Mouse (Mus musculus) spleen, postnatal 10 days (tissue): ENCODE results near the gene Dusp10.

ENCODE experiments used
- DNase-seq, 2 experiments: peaks; one replicate each; pipeline ENCODE4 v3.0.0; 2021 to 2022; ENCODE audit warnings: low spot score in 2 of 2

Dusp10 gene

GRCm38 (mm10) chr1:184030070-184030802 lies 17.1 kb downstream of the Dusp10 start:
- DNase-seq = no peak

DNA sequence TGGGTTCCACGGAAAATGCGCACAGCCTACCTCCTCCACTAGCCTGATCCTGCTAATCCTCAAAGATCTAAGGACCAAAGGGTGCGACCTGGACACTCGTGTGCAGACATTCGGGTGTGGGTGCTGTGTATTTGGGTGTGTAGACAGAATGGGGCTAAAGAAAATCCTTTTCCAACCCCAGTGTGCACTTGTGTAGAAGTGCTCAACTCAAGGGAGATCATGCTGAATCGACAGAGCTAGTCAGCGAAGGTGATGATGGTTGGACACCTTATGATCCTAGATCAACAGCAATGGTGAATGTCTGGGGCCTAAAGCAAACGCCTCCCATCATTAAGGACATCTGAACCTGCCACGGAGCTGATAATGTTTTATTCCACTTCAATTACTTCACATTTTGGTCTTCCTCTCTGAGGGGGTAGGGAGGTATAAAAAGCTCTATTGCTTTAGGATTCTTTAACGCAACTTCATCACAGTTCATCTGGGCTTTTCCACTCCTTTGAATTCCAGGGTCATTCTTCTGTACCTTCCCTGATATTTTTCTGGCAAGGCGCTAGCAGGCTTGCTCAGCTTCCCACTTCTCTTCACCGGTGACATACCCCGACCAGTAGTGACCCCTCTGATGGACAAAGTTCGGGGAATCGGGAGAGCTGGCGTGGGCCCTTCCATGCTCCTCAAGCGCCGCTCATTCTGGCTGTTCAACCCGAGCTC lies 19.7 kb downstream of the Dusp10 start:
- DNase-seq = no peak

GRCm38 (mm10) chr1:184033390-184034010 lies 20.4 kb downstream of the Dusp10 start:
- DNase-seq = peak; percentile 77 to 78

DNA sequence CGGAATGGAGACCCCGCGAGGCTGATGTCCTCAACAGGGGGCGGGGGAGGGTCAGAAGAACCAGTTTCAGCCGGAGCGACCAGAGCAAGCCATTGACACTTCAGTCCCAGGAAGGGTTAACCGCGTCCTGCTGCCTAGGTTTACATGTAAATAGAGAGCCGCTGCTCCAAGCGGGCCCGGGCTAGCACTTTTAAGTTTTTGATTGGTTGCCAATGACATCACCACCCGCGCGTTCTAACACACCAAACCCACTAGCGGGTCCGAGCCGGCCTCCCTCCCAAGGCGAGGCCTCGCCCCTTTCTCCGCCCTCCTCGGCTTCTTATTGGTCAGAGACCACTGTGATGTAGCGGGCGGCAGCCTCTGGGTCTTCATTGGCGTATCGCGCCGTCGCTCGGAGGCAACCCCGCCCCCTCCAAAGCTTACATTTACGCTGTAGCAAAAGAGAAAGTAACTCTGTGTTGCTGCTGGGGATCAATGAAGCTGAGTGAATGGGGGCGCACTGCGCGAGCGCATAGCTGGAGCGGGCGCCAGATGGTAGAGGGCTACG lies 21.0 kb downstream of the Dusp10 start, which contains the start of gene 1700056E22Rik:
TSS of gene 1700056E22Rik (minus strand) at position 291 of the 547 bp plus-strand sequence.
- DNase-seq = peak; percentile 88 to 97

GRCm38 (mm10) chr1:184034741-184035181 lies 21.7 kb downstream of the Dusp10 start:
- DNase-seq = peak; percentile 36 to 37

GRCm38 (mm10) chr1:184035346-184035903 lies 22.3 kb downstream of the Dusp10 start:
- DNase-seq = no peak

GRCm38 (mm10) chr1:184037802-184038201 lies 24.7 kb downstream of the Dusp10 start:
- no peak for DNase-seq

DNA sequence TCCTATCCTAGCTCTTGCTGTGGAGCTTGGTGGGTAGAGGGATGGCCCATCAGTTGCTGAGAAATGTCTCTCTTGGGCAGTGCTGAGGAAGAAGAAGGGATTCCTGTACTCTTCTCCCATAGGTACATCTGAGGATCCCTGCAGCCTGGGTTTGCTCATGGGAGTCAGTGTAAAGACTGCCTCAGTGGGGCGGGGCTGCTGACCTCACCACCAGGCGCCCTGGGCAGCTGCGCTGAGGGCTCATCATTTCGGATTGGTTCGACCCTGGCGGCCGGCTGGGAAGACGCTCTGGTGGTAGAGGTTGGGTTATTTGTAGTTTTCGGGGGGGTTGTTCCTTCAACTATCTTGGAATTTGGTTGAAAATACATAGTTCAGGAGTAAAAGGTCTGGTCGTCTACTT lies 26.2 kb downstream of the Dusp10 start:
- no peak for DNase-seq

- no peak for DNase-seq
These were observed 27.1 kb downstream of the Dusp10 start for GRCm38 (mm10) chr1:184040181-184040580.

GRCm38 (mm10) chr1:184040906-184041305 lies 27.8 kb downstream of the Dusp10 start:
- no peak for DNase-seq

- no peak for DNase-seq
These were observed 28.9 kb downstream of the Dusp10 start for GRCm38 (mm10) chr1:184041778-184042573.

GRCm38 (mm10) chr1:184042745-184043144 lies 29.6 kb downstream of the Dusp10 start:
- DNase-seq = no peak

DNA sequence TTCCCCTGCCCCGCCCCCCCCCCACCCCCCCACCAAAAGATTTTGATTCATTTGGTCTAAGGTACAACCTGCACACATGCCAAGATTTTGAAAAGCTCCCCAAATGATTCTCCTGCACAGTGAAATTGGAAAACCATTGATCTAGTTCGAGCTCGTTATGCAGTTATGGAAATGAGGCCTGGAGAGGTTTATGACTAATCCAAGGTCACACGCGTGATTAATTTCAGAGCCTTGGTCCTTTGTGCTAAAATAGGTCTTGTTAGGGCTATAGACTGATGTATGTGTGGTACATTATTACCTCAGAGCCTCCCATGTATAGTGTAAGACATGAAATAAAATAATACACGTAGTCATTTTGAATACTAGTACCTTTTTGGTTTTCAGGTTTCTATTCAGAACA lies 30.3 kb downstream of the Dusp10 start:
- no peak for DNase-seq

DNA sequence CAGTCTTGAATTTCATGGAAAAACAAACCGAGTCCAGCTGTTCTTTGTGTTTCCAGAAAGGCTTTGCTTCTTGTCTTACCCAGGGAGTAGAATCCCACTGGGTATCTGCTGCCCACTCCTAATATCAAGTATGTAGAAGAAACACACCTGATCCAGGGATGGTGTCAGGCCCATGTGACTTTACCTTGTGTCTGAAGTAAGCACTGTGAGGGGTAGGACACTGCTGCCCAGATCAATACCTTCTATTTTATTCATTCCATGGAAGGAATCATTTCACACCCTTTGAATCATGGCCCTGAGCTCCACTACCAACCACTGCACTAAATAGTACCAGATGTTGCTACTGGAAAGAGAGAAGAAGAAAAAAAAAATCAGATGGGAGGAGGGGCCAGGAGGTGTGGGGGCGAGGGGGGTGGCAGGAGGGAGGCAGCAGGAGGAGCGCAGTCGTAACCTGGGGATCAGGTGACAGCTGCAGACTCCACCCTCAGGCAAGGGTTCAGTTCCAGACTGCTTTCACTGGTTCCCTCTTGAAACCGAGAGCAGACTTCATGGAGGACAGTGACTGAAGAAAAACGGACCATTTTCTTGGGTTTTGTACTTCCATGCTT lies 33.1 kb downstream of the Dusp10 start:
- peak in 1 of 2 experiments; percentile 29 for DNase-seq

DNA sequence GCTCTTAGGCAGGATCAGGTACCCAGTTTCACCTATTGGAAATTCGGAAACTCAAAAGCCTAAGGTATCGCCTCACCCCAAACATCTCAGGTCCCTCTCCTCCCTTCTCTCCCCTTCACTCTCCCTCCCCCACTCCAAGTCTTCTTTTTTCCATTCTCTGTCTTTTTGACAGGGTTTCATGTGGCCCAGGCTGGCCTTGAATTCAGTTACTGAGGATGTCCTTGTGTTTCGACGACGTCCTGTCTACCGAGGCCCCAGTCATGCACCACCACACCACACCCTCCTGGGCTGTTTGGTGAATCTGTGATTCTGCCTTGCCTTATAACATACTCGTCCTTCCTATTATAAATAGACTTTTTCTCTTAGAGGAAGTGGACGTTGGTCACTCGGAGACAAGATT lies 34.7 kb downstream of the Dusp10 start:
- no peak for DNase-seq

DNA sequence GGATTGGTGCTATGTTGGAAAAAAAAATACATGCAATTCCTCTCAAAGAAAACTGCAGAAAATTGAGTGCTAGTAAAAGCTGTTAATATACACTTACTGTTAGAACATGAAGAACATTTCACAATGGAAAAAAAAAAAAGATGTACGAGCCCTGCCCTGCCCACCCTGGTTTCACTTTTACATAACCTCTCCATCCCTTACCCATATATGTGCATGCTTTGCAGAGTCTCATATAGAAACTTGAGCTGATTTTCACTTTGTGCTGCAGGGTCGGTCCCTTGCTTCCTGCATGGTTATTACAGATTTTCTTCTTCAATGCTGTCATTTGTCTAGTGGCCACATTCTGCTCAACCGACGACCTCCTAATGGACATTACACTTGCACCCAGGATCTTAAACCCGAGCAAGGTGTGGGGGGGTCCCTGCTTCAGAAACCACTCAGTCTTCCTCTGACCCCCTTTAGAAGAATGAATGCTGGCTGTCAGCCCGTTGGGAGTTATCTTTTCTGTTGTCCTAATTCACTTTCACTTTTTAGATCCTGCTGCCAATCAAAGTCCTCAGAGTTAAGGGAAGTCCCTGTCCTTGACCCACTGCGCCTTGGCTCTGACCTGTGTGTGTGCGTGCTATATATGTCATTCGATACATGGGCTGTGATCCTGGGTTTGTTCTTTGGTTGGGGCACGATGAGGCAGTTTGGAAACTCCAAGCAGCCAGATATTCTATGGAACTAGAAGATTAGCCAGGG lies 35.7 kb downstream of the Dusp10 start:
- no peak for DNase-seq

DNA sequence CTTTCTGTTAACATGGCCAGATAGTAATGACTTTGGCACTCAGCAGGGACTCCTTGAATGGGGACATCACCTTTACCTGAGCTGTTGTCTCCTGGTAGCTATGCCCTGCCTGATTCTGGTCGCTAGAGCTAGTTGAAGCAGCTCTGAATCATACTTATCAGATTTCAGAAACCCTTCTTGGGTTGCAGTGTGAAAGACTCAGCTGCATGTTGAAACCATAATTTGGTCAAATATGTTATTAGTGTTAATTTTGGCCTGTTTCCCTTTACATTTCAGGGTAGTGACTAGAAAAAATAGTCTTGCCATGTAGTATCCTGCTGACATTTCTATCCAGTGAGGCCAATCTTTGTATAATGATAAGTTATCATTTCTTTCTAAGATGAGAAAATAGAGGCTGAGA lies 38.2 kb downstream of the Dusp10 start:
- no peak for DNase-seq

DNA sequence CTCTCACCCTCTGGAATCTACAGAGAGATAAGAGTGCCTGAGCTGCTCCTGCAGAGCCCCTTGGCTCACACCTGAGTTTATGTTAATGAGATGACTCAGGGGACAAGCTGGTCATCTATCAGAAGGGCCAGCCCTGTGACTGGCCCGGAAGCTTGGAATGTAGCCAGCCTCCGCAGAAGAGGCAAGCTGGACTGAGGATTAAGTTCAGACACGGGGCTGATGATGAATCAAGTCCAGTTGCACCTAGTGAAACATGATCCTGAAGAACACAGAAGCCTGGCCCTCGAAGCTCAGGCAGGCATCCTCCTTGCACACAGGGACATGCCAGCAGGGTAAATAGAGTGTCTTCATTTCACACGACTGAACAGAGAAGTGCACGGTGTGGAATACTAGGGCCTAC lies 38.7 kb downstream of the Dusp10 start:
- no peak for DNase-seq

DNA sequence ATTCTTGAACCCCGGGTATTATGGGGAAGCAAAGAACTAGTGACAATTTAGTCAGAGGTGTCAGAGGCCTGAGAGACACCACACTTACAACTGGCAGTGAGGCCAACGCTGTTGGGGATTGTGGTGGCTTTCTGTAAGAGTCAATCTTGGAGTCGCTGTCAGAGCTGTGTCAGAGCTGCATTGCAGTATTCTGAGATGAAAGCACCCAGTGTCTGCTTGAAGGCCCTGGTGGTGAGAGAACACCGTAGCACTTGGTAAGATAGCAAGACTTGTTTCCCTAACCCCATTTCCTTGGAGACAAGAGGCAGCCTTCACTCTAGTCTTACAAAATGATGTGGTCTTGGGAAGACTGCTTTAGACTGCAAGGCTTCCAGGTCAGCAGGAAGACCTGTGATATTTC lies 39.2 kb downstream of the Dusp10 start:
- DNase-seq = no peak

DNA sequence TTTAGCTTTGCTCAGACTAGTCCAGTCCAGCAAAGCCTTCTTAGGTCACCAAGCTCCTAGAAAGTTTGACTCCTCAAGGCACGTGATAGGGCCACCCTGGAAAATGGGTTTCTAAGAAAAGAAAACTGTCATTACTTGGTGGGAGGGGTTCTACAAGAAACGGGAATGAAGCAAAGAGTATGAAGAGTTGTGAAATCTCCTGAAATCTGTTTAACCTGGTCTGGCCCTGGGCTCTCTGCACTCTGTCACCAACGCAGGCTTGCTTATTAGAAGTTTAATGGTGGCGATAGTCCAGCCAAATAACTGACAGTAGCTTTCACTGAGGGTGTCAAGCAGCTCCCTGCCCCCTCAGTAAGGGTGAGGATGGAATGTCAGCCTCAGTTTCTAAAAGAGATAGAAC lies 40.0 kb downstream of the Dusp10 start:
- DNase-seq = no peak
